Mouse (Mus musculus): ENCODE results near the gene Dlg5.

The Dlg5 gene

GRCm38 (mm10) chr14:24245177-24246081 lies at the start of gene Dlg5:
Dlg5 (minus strand) TSS chr14:24245920.
- DNase-seq, result peak; percentile 32

GRCm38 (mm10) chr14:24293631-24294030 lies 47.9 kb upstream of the Dlg5 start:
- no peak for DNase-seq

- DNase-seq, result no peak
Measured at GRCm38 (mm10) chr14:24292914-24293313, 47.2 kb upstream of the Dlg5 start, which contains the start of gene E330034G19Rik. E330034G19Rik (plus strand) TSS chr14:24293214.

- DNase-seq, result no peak
Measured at GRCm38 (mm10) chr14:24290726-24291125, 45.0 kb upstream of the Dlg5 start.

- no peak for DNase-seq
Measured at GRCm38 (mm10) chr14:24286136-24286535, 40.4 kb upstream of the Dlg5 start.

- no peak for DNase-seq
Measured at GRCm38 (mm10) chr14:24282276-24282675, 36.6 kb upstream of the Dlg5 start.

- DNase-seq, result no peak
Measured at GRCm38 (mm10) chr14:24281278-24281677, 35.6 kb upstream of the Dlg5 start.

- DNase-seq, result no peak
Measured at GRCm38 (mm10) chr14:24275534-24275933, 29.8 kb upstream of the Dlg5 start.

- DNase-seq, result peak; percentile 19
Measured at GRCm38 (mm10) chr14:24273575-24273974, 27.9 kb upstream of the Dlg5 start.

- peak; percentile 15 for DNase-seq
Measured at GRCm38 (mm10) chr14:24269571-24269970, 23.9 kb upstream of the Dlg5 start.

GRCm38 (mm10) chr14:24262915-24263314 lies 17.2 kb upstream of the Dlg5 start:
- peak; percentile 38 for DNase-seq

- no peak for DNase-seq
Measured at GRCm38 (mm10) chr14:24262382-24262781, 16.7 kb upstream of the Dlg5 start.

GRCm38 (mm10) chr14:24260391-24260790 lies 14.7 kb upstream of the Dlg5 start:
- no peak for DNase-seq

GRCm38 (mm10) chr14:24255956-24256355 lies 10.2 kb upstream of the Dlg5 start:
- no peak for DNase-seq

GRCm38 (mm10) chr14:24253611-24254202 lies 8.0 kb upstream of the Dlg5 start:
- no peak for DNase-seq

- no peak for DNase-seq
Measured at GRCm38 (mm10) chr14:24251326-24251725, 5.6 kb upstream of the Dlg5 start.

- no peak for DNase-seq
Measured at GRCm38 (mm10) chr14:24249926-24250325, 4.2 kb upstream of the Dlg5 start.

- no peak for DNase-seq
Measured at GRCm38 (mm10) chr14:24244330-24245176, 1.2 kb downstream of the Dlg5 start.

GRCm38 (mm10) chr14:24242016-24242415 lies 3.7 kb downstream of the Dlg5 start:
- DNase-seq, result no peak

GRCm38 (mm10) chr14:24240831-24241230 lies 4.9 kb downstream of the Dlg5 start:
- DNase-seq, result no peak

GRCm38 (mm10) chr14:24239651-24240050 lies 6.1 kb downstream of the Dlg5 start:
- no peak for DNase-seq

- DNase-seq, result no peak
Measured at GRCm38 (mm10) chr14:24235954-24236353, 9.8 kb downstream of the Dlg5 start.

GRCm38 (mm10) chr14:24234411-24234810 lies 11.3 kb downstream of the Dlg5 start:
- DNase-seq, result peak; percentile 50

All from layer of hippocampus, adult 9-11 months (tissue).